In genomic region chr9:89616946-89617345, GRCm38 (mm10) we compare ENCODE assay signal across 24 mouse cellular contexts. TPM values are rescaled to one million over a fixed set of nuclear protein-coding genes. Genes with fewer than 3 reads are reported as not detected.
DNase-seq lines count a peak whose midpoint lies in the region; ATAC-seq lines count a peak whose summit lies in the region.
"Had no signal": no experiment of that assay in that cellular context is flagged by ENCODE, and none has a peak within 500 bp of the region (broad histone marks: within the 10 kb centered on the region; RNA-seq: fewer than 3 reads in every experiment).

No protein-coding gene starts in this region.

- peaks cover 12% of the 10 kb centered on the region; the same call in 1 of the 2 replicates for H3K27me3 ChIP-seq in hindbrain, embryonic 11.5 days (ENCODE audit: control insufficient read depth, insufficient read depth, low read length)
- H3K27me3 ChIP-seq in hindbrain, embryonic 13.5 days: peaks cover 18% of the 10 kb centered on the region
- H3K27me3 ChIP-seq in midbrain, embryonic 12.5 days: peaks cover 25% of the 10 kb centered on the region
- H3K27me3 ChIP-seq in midbrain, embryonic 15.5 days (replicated peaks): peaks cover 13% of the 10 kb centered on the region; the same call in 1 of the 2 replicates
- H3K27me3 ChIP-seq in embryonic facial prominence, embryonic 12.5 days: peaks cover 14% of the 10 kb centered on the region
- peaks cover 23% of the 10 kb centered on the region for H3K27me3 ChIP-seq in embryonic facial prominence, embryonic 13.5 days

- H3K36me3 ChIP-seq in hindbrain, embryonic 11.5 days (ENCODE audit: control insufficient read depth, insufficient read depth, low read length): no peaks in the 10 kb centered on the region
- no peaks in the 10 kb centered on the region for H3K36me3 ChIP-seq in hindbrain, embryonic 13.5 days
- H3K36me3 ChIP-seq in midbrain, embryonic 12.5 days: no peaks in the 10 kb centered on the region
- H3K36me3 ChIP-seq in midbrain, embryonic 15.5 days (replicated peaks): no peaks in the 10 kb centered on the region
- no peaks in the 10 kb centered on the region for H3K36me3 ChIP-seq in embryonic facial prominence, embryonic 12.5 days
- no peaks in the 10 kb centered on the region for H3K36me3 ChIP-seq in embryonic facial prominence, embryonic 13.5 days
- H3K36me3 ChIP-seq: forebrain, embryonic 12.5 days; forebrain, embryonic 15.5 days; heart, embryonic 10.5 days; heart, embryonic 13.5 days had no signal

- H3K9ac ChIP-seq in hindbrain, embryonic 11.5 days (ENCODE audit: low read depth, low read length): no peak overlapping the region
- H3K9ac ChIP-seq in hindbrain, embryonic 13.5 days: no peak overlapping the region
- no peak overlapping the region for H3K9ac ChIP-seq in midbrain, embryonic 12.5 days (replicated peaks)
- H3K9ac ChIP-seq in midbrain, embryonic 15.5 days: no peak overlapping the region
- no peak overlapping the region for H3K9ac ChIP-seq in embryonic facial prominence, embryonic 12.5 days
- H3K9ac ChIP-seq in embryonic facial prominence, embryonic 13.5 days: no peak overlapping the region
- H3K9ac ChIP-seq: forebrain, embryonic 12.5 days; forebrain, embryonic 15.5 days; heart, embryonic 13.5 days had no signal

- no peaks in the 10 kb centered on the region for H3K9me3 ChIP-seq in hindbrain, embryonic 11.5 days (ENCODE audit: control insufficient read depth, low read length)
- H3K9me3 ChIP-seq in hindbrain, embryonic 13.5 days: no peaks in the 10 kb centered on the region
- H3K9me3 ChIP-seq in midbrain, embryonic 12.5 days: no peaks in the 10 kb centered on the region
- no peaks in the 10 kb centered on the region for H3K9me3 ChIP-seq in midbrain, embryonic 15.5 days
- no peaks in the 10 kb centered on the region for H3K9me3 ChIP-seq in embryonic facial prominence, embryonic 12.5 days
- H3K9me3 ChIP-seq in embryonic facial prominence, embryonic 13.5 days: no peaks in the 10 kb centered on the region
- H3K9me3 ChIP-seq: forebrain, embryonic 12.5 days; forebrain, embryonic 15.5 days; heart, embryonic 10.5 days; heart, embryonic 13.5 days had no signal

- 92% methylated on average over 2 of the region's 2 CpGs for WGBS in hindbrain, embryonic 11.5 days
- 93% methylated on average over 2 of the region's 2 CpGs for WGBS in hindbrain, embryonic 13.5 days
- 98% methylated on average over 2 of the region's 2 CpGs for WGBS in midbrain, embryonic 12.5 days
- WGBS in midbrain, embryonic 15.5 days: 98% methylated on average over 2 of the region's 2 CpGs
- WGBS in embryonic facial prominence, embryonic 12.5 days: 85% methylated on average over 2 of the region's 2 CpGs
- WGBS in embryonic facial prominence, embryonic 13.5 days: 97% methylated on average over 2 of the region's 2 CpGs

- H3K4me1 ChIP-seq in hindbrain, embryonic 11.5 days (replicated peaks; ENCODE audit: control insufficient read depth, insufficient read depth, low read length): no peaks in the 10 kb centered on the region
- H3K4me1 ChIP-seq in hindbrain, embryonic 13.5 days (replicated peaks): peaks cover 12% of the 10 kb centered on the region
- 0 out of 2 replicates have a peak, but pooled peaks cover 5% of the 10 kb centered on the region for H3K4me1 ChIP-seq in midbrain, embryonic 12.5 days
- H3K4me1 ChIP-seq in midbrain, embryonic 15.5 days: peaks cover 10% of the 10 kb centered on the region
- no peaks in the 10 kb centered on the region for H3K4me1 ChIP-seq in embryonic facial prominence, embryonic 12.5 days
- H3K4me1 ChIP-seq in embryonic facial prominence, embryonic 13.5 days: peaks cover 9% of the 10 kb centered on the region; the same call in 1 of the 2 replicates
- H3K4me1 ChIP-seq: heart, embryonic 13.5 days had no signal

- no peak overlapping the region for H3K27ac ChIP-seq in hindbrain, embryonic 11.5 days (ENCODE audit: low read depth, low read length)
- H3K27ac ChIP-seq in hindbrain, embryonic 13.5 days: no peak overlapping the region
- H3K27ac ChIP-seq in midbrain, embryonic 12.5 days (replicated peaks): no peak overlapping the region
- no peak overlapping the region for H3K27ac ChIP-seq in midbrain, embryonic 15.5 days
- H3K27ac ChIP-seq in embryonic facial prominence, embryonic 12.5 days: no peak overlapping the region
- no peak overlapping the region for H3K27ac ChIP-seq in embryonic facial prominence, embryonic 13.5 days
- H3K27ac ChIP-seq: forebrain, embryonic 12.5 days; forebrain, embryonic 15.5 days; heart, adult 2 months; heart, embryonic 10.5 days; heart, embryonic 13.5 days had no signal

- no peak overlapping the region for H3K4me2 ChIP-seq in hindbrain, embryonic 11.5 days (replicated peaks; ENCODE audit: low read depth, low read length)
- H3K4me2 ChIP-seq in hindbrain, embryonic 13.5 days: no peak overlapping the region
- no peak overlapping the region for H3K4me2 ChIP-seq in midbrain, embryonic 12.5 days (replicated peaks)
- H3K4me2 ChIP-seq in midbrain, embryonic 15.5 days: no peak overlapping the region
- H3K4me2 ChIP-seq in embryonic facial prominence, embryonic 12.5 days (replicated peaks): no peak overlapping the region
- no peak overlapping the region for H3K4me2 ChIP-seq in embryonic facial prominence, embryonic 13.5 days
- H3K4me2 ChIP-seq: forebrain, embryonic 12.5 days; forebrain, embryonic 15.5 days; heart, embryonic 13.5 days had no signal

- no peak for DNase-seq in hindbrain, embryonic 11.5 days (ENCODE audit: low spot score)
- DNase-seq: adrenal gland, adult 2 months; adrenal gland, postnatal 14 days; cerebellum, adult 11 months; cerebellum, adult 2 months; cerebellum, adult 9-11 months; cerebellum, postnatal 25 days; gastrocnemius, postnatal 25 days; heart, adult 2 months; heart, postnatal 14 days had no signal

- H3K4me3 ChIP-seq in hindbrain, embryonic 11.5 days (ENCODE audit: low read depth, low read length): no peak overlapping the region
- H3K4me3 ChIP-seq in hindbrain, embryonic 13.5 days: no peak overlapping the region
- no peak overlapping the region for H3K4me3 ChIP-seq in midbrain, embryonic 12.5 days
- no peak overlapping the region for H3K4me3 ChIP-seq in midbrain, embryonic 15.5 days
- no peak overlapping the region for H3K4me3 ChIP-seq in embryonic facial prominence, embryonic 12.5 days
- H3K4me3 ChIP-seq in embryonic facial prominence, embryonic 13.5 days: no peak overlapping the region
- H3K4me3 ChIP-seq: erythroblast, embryonic 14.5 days; forebrain, embryonic 12.5 days; forebrain, embryonic 15.5 days; heart, adult 2 months; heart, embryonic 10.5 days; heart, embryonic 13.5 days had no signal

- ATAC-seq in hindbrain, embryonic 11.5 days (ENCODE audit: low FRiP score): peak; percentile 31; the same call in 1 of the 2 replicates
- ATAC-seq in hindbrain, embryonic 13.5 days (ENCODE audit: low FRiP score): no peak
- 0 out of 2 replicates have a peak, but pooled peaks have one; percentile 36 for ATAC-seq in midbrain, embryonic 12.5 days (ENCODE audit: low FRiP score, low read depth)
- no peak for ATAC-seq in midbrain, embryonic 15.5 days (replicated peaks)
- ATAC-seq in embryonic facial prominence, embryonic 12.5 days (ENCODE audit: insufficient number of reproducible peaks, insufficient read depth, low FRiP score, low TSS enrichment): 0 out of 2 replicates have a peak, but pooled peaks have one; percentile 53
- peak; percentile 62; the same call in 1 of the 2 replicates for ATAC-seq in embryonic facial prominence, embryonic 13.5 days (ENCODE audit: insufficient number of reproducible peaks, insufficient read depth, low FRiP score, low TSS enrichment, low read depth)
- ATAC-seq: CD4-positive, CD25-positive, alpha-beta regulatory T cell, adult 4 months; forebrain, embryonic 15.5 days; hindbrain, embryonic 16.5 days; intestine, postnatal 0 days had no signal

RNA-seq across cellular contexts. Expression of gene Minar1, which starts 6.0 kb away (rescaled TPM):
- polyA plus RNA-seq in hindbrain, embryonic 11.5 days (2014; fragmentation: Nextera tagmentation; extraction: Ambion mirVana): 0.31 and 0.36 TPM in 2 replicates
- polyA plus RNA-seq in hindbrain, embryonic 13.5 days (2015; fragmentation: Nextera tagmentation; extraction: Ambion mirVana): 2.4 and 2.8 TPM in 2 replicates
- 0.18 and 0.37 TPM in 2 replicates for polyA plus RNA-seq in midbrain, embryonic 12.5 days (2016; fragmentation: Nextera tagmentation; extraction: Ambion mirVana)
- polyA plus RNA-seq in midbrain, embryonic 15.5 days (2015; fragmentation: Nextera tagmentation; extraction: Ambion mirVana): 1.9 and 2.0 TPM in 2 replicates
- 0.06 and 0.19 TPM in 2 replicates for polyA plus RNA-seq in embryonic facial prominence, embryonic 12.5 days (2016; fragmentation: Nextera tagmentation; extraction: Ambion mirVana)
- 0.37 and 0.58 TPM in 2 replicates for polyA plus RNA-seq in embryonic facial prominence, embryonic 13.5 days (2015; fragmentation: Nextera tagmentation; extraction: Ambion mirVana)
- polyA plus RNA-seq: adrenal gland, adult 2 months; C2C12; CD4-positive, CD25-positive, alpha-beta regulatory T cell, adult 4 months; erythroblast, embryonic 14.5 days; heart, adult 2 months had no signal

Comparison
In these comparisons a context has a peak if more than half of its experiments do, and no peak if none do; other contexts are left out.
1. ATAC-seq: peak in hindbrain, embryonic 11.5 days (single experiment), midbrain, embryonic 12.5 days (single experiment), embryonic facial prominence, embryonic 12.5 days (single experiment) and embryonic facial prominence, embryonic 13.5 days (single experiment); none in hindbrain, embryonic 13.5 days (single experiment) and midbrain, embryonic 15.5 days (single experiment).